Mouse (Mus musculus): ENCODE data around the gene Pik3r5.

Gene Pik3r5

GRCm38 (mm10) chr11:68532773-68533172, 100.9 kb downstream of the Pik3r5 start:
- peak; percentile 39 for DNase-seq

- no peak for DNase-seq
These were observed 102.1 kb downstream of the Pik3r5 start for GRCm38 (mm10) chr11:68533971-68534475.

- no peak for DNase-seq
These were observed 104.1 kb downstream of the Pik3r5 start for GRCm38 (mm10) chr11:68536026-68536425.

GRCm38 (mm10) chr11:68536465-68536864, 104.5 kb downstream of the Pik3r5 start:
- peak; percentile 48 for DNase-seq

GRCm38 (mm10) chr11:68539621-68540020, 107.7 kb downstream of the Pik3r5 start:
- DNase-seq = no peak

- peak; percentile 69 for DNase-seq
These were observed 112.6 kb downstream of the Pik3r5 start for GRCm38 (mm10) chr11:68544554-68544953.

GRCm38 (mm10) chr11:68545172-68545571, 113.3 kb downstream of the Pik3r5 start:
- no peak for DNase-seq

- no peak for DNase-seq
These were observed 113.8 kb downstream of the Pik3r5 start for GRCm38 (mm10) chr11:68545682-68546222.
